Mouse (Mus musculus): ENCODE data around the gene Tacr2.

DNA sequence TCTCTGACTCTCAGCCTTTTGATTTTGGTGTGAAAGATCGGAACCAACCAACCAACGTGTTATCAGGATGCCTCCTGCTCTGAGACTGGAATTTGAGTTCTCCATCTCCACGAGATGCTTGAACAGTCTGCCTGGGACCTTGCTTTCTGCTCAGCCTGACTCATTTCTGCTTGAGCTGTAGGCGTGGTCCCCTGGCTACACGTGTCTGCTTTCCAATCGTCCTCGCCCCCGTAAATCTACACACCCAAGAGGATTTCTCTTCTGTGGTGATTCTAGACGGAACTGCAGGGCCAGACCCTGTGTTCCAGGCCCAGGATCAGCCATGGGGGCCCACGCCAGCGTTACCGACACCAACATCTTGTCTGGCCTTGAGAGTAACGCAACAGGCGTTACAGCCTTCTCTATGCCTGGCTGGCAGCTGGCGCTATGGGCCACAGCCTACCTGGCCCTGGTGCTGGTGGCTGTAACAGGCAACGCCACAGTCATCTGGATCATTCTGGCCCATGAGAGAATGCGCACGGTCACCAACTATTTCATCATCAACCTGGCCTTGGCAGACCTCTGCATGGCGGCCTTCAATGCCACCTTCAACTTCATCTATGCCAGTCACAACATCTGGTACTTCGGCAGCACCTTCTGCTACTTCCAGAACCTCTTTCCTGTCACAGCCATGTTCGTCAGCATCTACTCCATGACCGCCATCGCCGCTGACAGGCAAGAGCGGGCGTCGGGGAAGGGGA is 428 bp downstream of the Tacr2 start:
- no peak for TF ChIP-seq CTCF (IDR thresholded peaks at IDR 0.05; ENCODE audit: low read depth, low read length)
- no peak for TF ChIP-seq POLR2A (IDR thresholded peaks at IDR 0.05; ENCODE audit: extremely low read depth, insufficient read depth, low read length)

All from liver, adult 2 months (tissue).